Mouse (Mus musculus) heart, embryonic 14.5 days (tissue): ENCODE measurements at regions not wholly inside any gene's neighbourhood (a gene's known extent, or its start where the extent isn't known, plus 50 kb on each side); places are given as distances from the start of the nearest gene placed in this dataset.
A peak's percentile ranks its signal among the peaks of the same experiment; 100 is the strongest.

ENCODE experiments used
- ATAC-seq: fragments of 200-750 bp; cut with Nextera tagmentation; 2 replicates; pipeline ENCODE4 v1.8.0; 2017; ENCODE audit warnings: low read depth, moderate TSS enrichment; ENCODE audit not compliant: insufficient number of reproducible peaks, insufficient read depth, low FRiP score
- H3K27ac ChIP-seq, 2 experiments: fragments of 200-500 bp in 1 of 2; fragments of 300-500 bp in 1 of 2; sonication (generic) in 1 of 2; replicated peaks in 1 of 2; 2 replicates each; pipeline ENCODE4 v1.5.1; 2012 to 2014; ENCODE audit warnings: low read depth in 2 of 2, low read length in 2 of 2, control low read depth in 1 of 2, mild to moderate bottlenecking in 1 of 2, mixed read lengths in 1 of 2; ENCODE audit not compliant: control insufficient read depth in 1 of 2, insufficient read depth in 1 of 2
- H3K27me3 ChIP-seq: fragments of 300-500 bp; sonication (generic); 2 replicates; pipeline ENCODE4 v1.6.1; 2014; ENCODE audit warnings: mild to moderate bottlenecking, low read length, control low read depth; ENCODE audit not compliant: control insufficient read depth, insufficient read depth
- H3K36me3 ChIP-seq: fragments of 300-500 bp; sonication (generic); 2 replicates; pipeline ENCODE4 v1.6.1; 2014; ENCODE audit warnings: mild to moderate bottlenecking, control low read depth, low read length, mixed read lengths; ENCODE audit not compliant: control insufficient read depth, insufficient read depth
- H3K4me1 ChIP-seq, 2 experiments: fragments of 200-500 bp in 1 of 2; fragments of 300-500 bp in 1 of 2; sonication (generic) in 1 of 2; 2 replicates each; pipeline ENCODE4 v1.6.1; 2012 to 2014; ENCODE audit warnings: low read length in 2 of 2, control low read depth in 1 of 2, mixed read lengths in 1 of 2; ENCODE audit not compliant: control insufficient read depth in 2 of 2, insufficient read depth in 2 of 2
- H3K4me2 ChIP-seq: fragments of 300-500 bp; sonication (generic); 2 replicates; pipeline ENCODE4 v1.6.1; 2014; ENCODE audit warnings: mild to moderate bottlenecking, low read length
- H3K4me3 ChIP-seq, 2 experiments: fragments of 200-500 bp in 1 of 2; fragments of 300-500 bp in 1 of 2; sonication (generic) in 1 of 2; 2 replicates each; pipeline ENCODE4 v1.5.1; 2012 to 2014; ENCODE audit warnings: low read length in 2 of 2, mild to moderate bottlenecking in 2 of 2, control low read depth in 1 of 2, low read depth in 1 of 2, moderate library complexity in 1 of 2; ENCODE audit not compliant: control insufficient read depth in 1 of 2, insufficient read depth in 1 of 2
- H3K9ac ChIP-seq: fragments of 300-500 bp; sonication (generic); 2 replicates; pipeline ENCODE4 v1.6.1; 2014; ENCODE audit warnings: mild to moderate bottlenecking, low read length
- H3K9me3 ChIP-seq: fragments of 300-500 bp; sonication (generic); 2 replicates; pipeline ENCODE4 v1.6.1; 2016; ENCODE audit warnings: low read length, control low read depth; ENCODE audit not compliant: control insufficient read depth
- WGBS: fragments of 180-500 bp; shearing (Covaris S2); extraction: QIAGEN DNeasy Blood & Tissue Kit; methylation state at CpG from one replicate; pipeline ENCODE4 v1.1.7; 2014; 5-methylcytosine and 5-hydroxymethylcytosine counted together

DNA sequence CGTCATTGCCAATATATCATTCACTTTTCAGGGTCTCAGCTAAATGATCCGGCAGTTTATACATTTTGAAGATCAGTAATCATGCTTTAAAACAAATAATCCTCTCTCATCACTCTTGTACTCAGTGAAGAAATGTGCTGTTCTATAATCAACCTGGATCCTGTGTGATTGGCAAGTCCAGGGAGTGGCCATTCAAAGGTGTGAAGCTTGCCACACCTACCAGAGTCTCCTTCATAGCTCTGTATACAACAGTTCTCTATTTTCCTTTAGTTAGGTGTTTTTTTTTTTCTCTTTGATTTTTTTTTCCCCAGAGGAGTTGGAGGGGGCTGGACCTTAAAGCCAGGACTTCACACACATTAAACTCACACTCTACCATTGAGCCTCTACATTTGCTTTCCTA lies 92.7 kb upstream of the Mon1b start:
- ATAC-seq = no peak
- 72% methylated on average over 2 of the region's 2 CpGs for WGBS

DNA sequence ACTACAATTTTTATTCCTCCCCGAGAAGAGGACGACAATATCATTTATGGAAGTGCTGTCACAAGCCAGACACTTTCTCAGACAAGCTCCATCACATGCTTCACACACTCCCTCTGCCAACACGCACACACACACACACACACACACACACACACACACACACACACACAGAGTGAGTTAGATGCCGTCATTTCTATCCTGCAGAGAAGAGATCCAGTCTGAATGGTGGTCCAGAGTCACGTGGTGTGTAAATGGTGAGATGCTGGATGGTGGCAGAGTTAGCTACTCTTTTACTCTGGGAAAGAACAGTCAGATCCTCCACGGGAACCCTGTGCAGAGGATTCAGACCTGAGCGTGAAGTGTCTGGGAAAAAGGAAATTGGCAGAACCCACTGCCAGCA lies 86.2 kb upstream of the Mon1b start:
- no peak for ATAC-seq
- H3K9me3 ChIP-seq = no peaks in the 10 kb centered on the region
- 85% methylated on average over 7 of the region's 7 CpGs for WGBS

More for the DNA sequence above, 92.7 kb upstream of the Mon1b start:
- no peak overlapping the region for H3K4me2 ChIP-seq
- no peak overlapping the region for H3K4me3 ChIP-seq
- no peak overlapping the region for H3K9ac ChIP-seq
- no peaks in the 10 kb centered on the region for H3K36me3 ChIP-seq
- H3K27me3 ChIP-seq = no peaks in the 10 kb centered on the region
- H3K27ac ChIP-seq = no peak overlapping the region
- no peaks in the 10 kb centered on the region for H3K4me1 ChIP-seq
- H3K9me3 ChIP-seq = no peaks in the 10 kb centered on the region

DNA sequence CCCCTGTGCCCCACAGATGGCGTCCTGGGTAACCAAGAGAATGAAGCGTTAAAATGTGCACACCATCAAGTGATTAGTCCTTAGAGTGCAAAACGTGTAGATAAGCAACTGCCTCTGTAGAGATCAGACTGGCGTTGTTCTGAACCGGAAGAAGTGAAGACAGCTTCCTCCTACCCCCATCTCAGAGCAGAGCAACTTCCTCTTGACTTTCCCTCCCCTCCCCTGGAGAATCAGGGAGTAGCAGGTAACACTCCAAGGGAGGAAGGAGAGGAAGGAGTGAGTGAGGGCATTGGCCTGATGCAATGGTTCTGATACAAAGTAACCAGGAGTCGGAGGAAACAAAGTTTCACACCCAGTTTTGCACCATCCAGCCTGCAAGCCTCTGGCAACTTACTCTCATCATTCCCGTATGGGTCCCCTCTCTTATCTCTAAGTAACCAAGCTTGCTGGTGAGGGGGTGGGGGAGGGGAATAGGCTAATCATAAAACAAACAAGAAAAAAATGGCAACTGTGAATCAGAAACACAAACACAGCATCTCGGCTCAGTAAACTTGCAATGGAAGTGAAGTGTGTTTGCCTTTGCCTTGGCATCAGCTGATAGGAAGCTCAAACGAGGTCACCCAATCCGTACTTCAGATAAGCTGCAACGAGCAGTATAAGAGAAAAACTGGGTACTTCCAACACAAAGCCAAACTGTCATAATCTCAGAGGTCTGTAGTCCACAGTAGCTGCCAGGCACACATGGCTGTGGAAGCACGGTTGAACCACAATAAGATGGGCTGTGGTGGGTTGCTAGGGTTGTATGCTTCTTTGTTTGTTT lies 83.7 kb upstream of the Mon1b start:
- peaks cover 0 to 4% of the 10 kb centered on the region in 2 experiments; a peak in 2 of 4 replicates for H3K4me1 ChIP-seq
- H3K36me3 ChIP-seq = no peaks in the 10 kb centered on the region
- WGBS = 25% methylated on average over 12 of the region's 12 CpGs
- no peak overlapping the region for H3K4me2 ChIP-seq
- H3K9me3 ChIP-seq = no peaks in the 10 kb centered on the region
- H3K9ac ChIP-seq = no peak overlapping the region
- no peak overlapping the region for H3K27ac ChIP-seq
- no peak for ATAC-seq
- H3K4me3 ChIP-seq = no peak overlapping the region
- no peaks in the 10 kb centered on the region for H3K27me3 ChIP-seq

More for the DNA sequence above, 86.2 kb upstream of the Mon1b start:
- H3K4me1 ChIP-seq = no peaks in the 10 kb centered on the region
- H3K27me3 ChIP-seq = no peaks in the 10 kb centered on the region
- H3K27ac ChIP-seq = no peak overlapping the region
- no peak overlapping the region for H3K4me3 ChIP-seq
- H3K4me2 ChIP-seq = no peak overlapping the region
- H3K36me3 ChIP-seq = no peaks in the 10 kb centered on the region
- no peak overlapping the region for H3K9ac ChIP-seq

DNA sequence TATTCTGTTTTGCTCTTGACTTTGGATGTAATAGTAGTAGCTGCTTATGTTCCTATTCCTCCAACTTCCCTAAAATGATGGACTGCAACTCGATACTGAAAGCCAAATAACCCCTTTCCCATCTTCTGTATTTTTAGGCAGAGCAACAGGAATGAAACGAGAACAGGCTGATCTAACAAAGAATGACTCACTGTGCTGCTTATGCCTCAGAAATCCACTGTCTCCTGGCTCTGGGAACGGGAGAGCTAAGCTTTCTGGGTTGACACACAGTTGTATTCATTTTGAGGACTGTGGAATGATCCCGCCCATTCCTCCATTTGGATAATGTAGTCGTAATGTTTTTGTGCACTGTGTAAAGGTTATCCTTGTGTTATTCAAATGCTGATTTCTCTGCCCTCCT lies 82.6 kb upstream of the Mon1b start:
- Histone ChIP-seq H3K4me2 (no peak overlapping the region), H3K27ac (no peak overlapping the region), H3K9ac (no peak overlapping the region), H3K4me1 (peaks cover 0 to 4% of the 10 kb centered on the region in 2 experiments; a peak in 2 of 4 replicates), H3K36me3 (no peaks in the 10 kb centered on the region), H3K9me3 (no peaks in the 10 kb centered on the region), H3K4me3 (no peak overlapping the region), H3K27me3 (no peaks in the 10 kb centered on the region)
- ATAC-seq = no peak
- 75% methylated on average over 5 of the region's 5 CpGs for WGBS

DNA sequence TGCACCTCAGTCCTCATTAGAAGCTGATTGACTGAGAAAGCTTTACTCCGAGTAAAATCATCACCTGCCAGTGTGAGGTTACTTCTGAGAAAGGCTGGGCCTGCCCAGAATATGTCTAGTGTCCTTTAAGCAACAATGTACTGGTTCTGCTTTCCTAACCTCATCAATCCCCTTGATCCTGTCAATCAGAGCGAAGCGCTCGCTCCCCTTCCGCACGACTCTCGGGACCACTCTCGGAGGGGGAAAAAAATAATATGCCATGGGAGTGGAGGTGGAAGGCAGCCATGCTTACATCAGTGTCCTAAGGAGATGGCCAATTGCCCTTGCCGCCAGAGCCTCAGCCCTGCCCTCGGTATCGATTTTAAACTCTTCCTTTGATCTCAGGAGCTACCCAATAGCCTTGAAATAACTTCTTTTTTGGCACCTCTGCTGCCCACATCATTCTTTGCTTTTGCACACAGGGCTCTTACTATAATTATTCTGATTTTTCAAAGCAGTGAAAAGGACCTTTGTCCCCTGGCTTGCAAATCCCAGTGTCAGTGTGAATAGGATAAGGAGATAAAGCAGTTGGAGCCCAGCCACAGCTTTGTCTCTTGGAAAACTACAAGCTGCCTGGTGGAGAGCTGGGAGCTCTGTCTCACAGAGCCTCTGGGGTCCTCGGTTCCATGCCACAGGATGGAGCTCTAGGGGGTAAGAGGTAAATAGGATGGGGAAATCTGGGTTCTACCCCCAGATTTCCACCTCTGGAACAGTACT lies 80.5 kb upstream of the Mon1b start:
- Histone ChIP-seq H3K4me2 (peak overlapping the region; percentile 2; the same call in 1 of the 2 replicates), H3K27ac (no peak overlapping the region), H3K9me3 (no peaks in the 10 kb centered on the region), H3K36me3 (no peaks in the 10 kb centered on the region), H3K27me3 (no peaks in the 10 kb centered on the region), H3K4me1 (peaks cover 0 to 4% of the 10 kb centered on the region in 2 experiments; a peak in 2 of 4 replicates), H3K9ac (no peak overlapping the region), H3K4me3 (no peak overlapping the region)
- no peak for ATAC-seq
- WGBS = 36% methylated on average over 12 of the region's 12 CpGs

DNA sequence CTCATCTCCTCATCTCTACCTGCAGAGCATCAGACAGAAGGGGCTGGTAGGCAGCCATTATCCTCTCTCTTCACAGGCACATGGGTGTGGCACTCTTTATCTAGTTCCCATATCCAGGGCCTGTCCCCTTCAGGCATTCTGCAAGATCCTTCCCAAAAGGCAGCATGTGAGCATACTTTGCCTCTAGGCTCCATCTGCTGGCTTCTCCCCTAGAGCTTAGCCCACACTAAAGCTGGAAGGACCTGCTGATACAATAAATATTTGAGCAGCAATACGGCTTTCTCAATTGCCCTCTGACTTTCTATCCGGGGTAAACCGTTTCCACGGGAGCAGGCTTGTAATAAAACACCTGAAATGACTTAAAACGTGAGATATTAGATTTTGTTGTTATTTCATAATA lies 78.4 kb upstream of the Mon1b start:
- H3K4me3 ChIP-seq = no peak overlapping the region
- no peak overlapping the region for H3K27ac ChIP-seq
- peaks cover 0 to 4% of the 10 kb centered on the region in 2 experiments; a peak in 2 of 4 replicates for H3K4me1 ChIP-seq
- ATAC-seq = no peak
- H3K9me3 ChIP-seq = peaks cover 4% of the 10 kb centered on the region; the same call in 1 of the 2 replicates
- no peak overlapping the region for H3K9ac ChIP-seq
- H3K36me3 ChIP-seq = no peaks in the 10 kb centered on the region
- no peaks in the 10 kb centered on the region for H3K27me3 ChIP-seq
- H3K4me2 ChIP-seq = no peak overlapping the region
- WGBS = 88% methylated on average over 5 of the region's 5 CpGs

DNA sequence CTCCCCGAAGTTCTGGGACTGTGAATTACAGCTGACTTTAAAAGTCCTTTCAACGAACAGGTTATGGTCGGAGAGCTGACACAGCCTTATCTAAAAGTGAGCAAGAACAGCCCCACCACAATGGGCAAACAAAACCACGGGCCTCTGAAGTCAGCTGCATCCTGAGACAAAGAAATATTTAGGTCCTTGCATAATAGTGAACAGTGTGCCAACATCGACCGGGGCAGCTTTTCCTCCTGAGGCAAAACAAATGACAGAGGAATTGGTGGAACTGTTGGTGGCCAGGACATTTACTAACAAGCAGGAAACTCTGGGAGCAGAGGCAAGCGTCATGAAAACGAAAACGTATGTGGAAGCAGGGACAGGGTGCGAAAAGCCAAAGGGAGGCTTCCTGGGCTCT lies 54.3 kb upstream of the Mon1b start:
- Histone ChIP-seq H3K27me3 (no peaks in the 10 kb centered on the region), H3K9ac (no peak overlapping the region), H3K9me3 (no peaks in the 10 kb centered on the region), H3K4me3 (no peak overlapping the region), H3K4me1 (peaks cover 12 to 13% of the 10 kb centered on the region in 2 experiments), H3K27ac (peak overlapping the region in 1 of 2 experiments; percentile 17; a peak in 1 of 4 replicates), H3K4me2 (peak overlapping the region; percentile 46), H3K36me3 (no peaks in the 10 kb centered on the region)
- 20% methylated on average over 10 of the region's 10 CpGs for WGBS
- 0 out of 2 replicates have a peak, but pooled peaks have one; percentile 35 for ATAC-seq
